Mouse (Mus musculus) intestine, embryonic 16.5 days (tissue): ENCODE results near the gene Rspo1. TPM values are rescaled to one million over a fixed set of nuclear protein-coding genes. Genes with fewer than 3 reads are reported as not detected.

Experiments
- ATAC-seq: fragments of 200-750 bp; cut with Nextera tagmentation; 2 replicates; pipeline ENCODE4 v1.8.0; 2017; ENCODE audit warnings: moderate TSS enrichment, moderate library complexity
- H3K27ac ChIP-seq: fragments of 300-500 bp; sonication (generic); 2 replicates; pipeline ENCODE4 v1.5.1; 2014; ENCODE audit warnings: mild to moderate bottlenecking, low read length
- H3K27me3 ChIP-seq: fragments of 300-500 bp; sonication (generic); replicated peaks from 2 replicates; pipeline ENCODE4 v1.6.1; 2014; ENCODE audit warnings: low read length, control low read depth, mixed read lengths; ENCODE audit not compliant: control insufficient read depth, insufficient read depth
- H3K36me3 ChIP-seq: fragments of 300-500 bp; sonication (generic); 2 replicates; pipeline ENCODE4 v1.6.1; 2014; ENCODE audit warnings: low read length, control low read depth; ENCODE audit not compliant: control insufficient read depth, insufficient read depth
- H3K4me1 ChIP-seq: fragments of 300-500 bp; sonication (generic); 2 replicates; pipeline ENCODE4 v1.6.1; 2014; ENCODE audit warnings: low read length, control low read depth, mixed read lengths; ENCODE audit not compliant: control insufficient read depth, insufficient read depth
- H3K4me2 ChIP-seq: fragments of 300-500 bp; sonication (generic); 2 replicates; pipeline ENCODE4 v1.6.1; 2014; ENCODE audit warnings: low read depth, low read length, control low read depth
- H3K4me3 ChIP-seq: fragments of 300-500 bp; sonication (generic); 2 replicates; pipeline ENCODE4 v1.5.1; 2014; ENCODE audit warnings: mild to moderate bottlenecking, low read length
- H3K9ac ChIP-seq: fragments of 300-500 bp; sonication (generic); 2 replicates; pipeline ENCODE4 v1.6.1; 2014; ENCODE audit warnings: low read depth, low read length
- H3K9me3 ChIP-seq: fragments of 300-500 bp; sonication (generic); 2 replicates; pipeline ENCODE4 v1.6.1; 2016; ENCODE audit warnings: low read length, control low read depth; ENCODE audit not compliant: control insufficient read depth
- WGBS: fragments of 180-500 bp; shearing (Covaris S2); extraction: QIAGEN DNeasy Blood & Tissue Kit; methylation state at CpG from one replicate; pipeline ENCODE4 v1.1.7; 2014; 5-methylcytosine and 5-hydroxymethylcytosine counted together
- polyA plus RNA-seq: library from polyadenylated mRNA; unstranded; fragments of >200 nt; fragmentation: Nextera tagmentation; extraction: Ambion mirVana; gene quantifications from 2 replicates; pipeline ENCODE4 v1.2.1, GENCODE M21; 2015

Rspo1 gene
- polyA plus RNA-seq, 1 experiment from 2014 or later, result 6.0 TPM

DNA sequence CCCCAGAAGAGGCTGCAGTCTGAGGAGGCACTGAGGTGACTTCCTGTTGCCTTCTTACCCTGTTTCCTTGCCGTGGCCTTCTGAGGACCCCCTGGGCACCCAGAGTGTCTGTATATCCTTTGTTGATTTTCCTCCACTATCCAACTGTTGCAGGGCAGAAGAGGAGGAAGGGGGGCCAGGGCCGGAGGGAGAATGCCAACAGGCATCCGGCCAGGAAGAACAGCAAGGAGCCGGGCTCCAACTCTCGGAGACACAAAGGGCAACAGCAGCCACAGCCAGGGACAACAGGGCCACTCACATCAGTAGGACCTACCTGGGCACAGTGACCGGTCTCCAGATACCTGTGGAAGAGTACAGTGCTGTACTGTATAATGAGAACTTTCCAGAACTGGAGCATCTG, 22.0 kb downstream of the Rspo1 start:
- Histone ChIP-seq H3K9me3 (no peaks in the 10 kb centered on the region), H3K4me1 (peaks cover 3% of the 10 kb centered on the region; the same call in 1 of the 2 replicates), H3K4me3 (no peak overlapping the region), H3K9ac (no peak overlapping the region), H3K27me3 (peaks cover 10% of the 10 kb centered on the region; the same call in 1 of the 2 replicates), H3K4me2 (no peak overlapping the region), H3K36me3 (no peaks in the 10 kb centered on the region), H3K27ac (no peak overlapping the region)
- no peak for ATAC-seq
- WGBS, result 67% methylated on average over 6 of the region's 6 CpGs

DNA sequence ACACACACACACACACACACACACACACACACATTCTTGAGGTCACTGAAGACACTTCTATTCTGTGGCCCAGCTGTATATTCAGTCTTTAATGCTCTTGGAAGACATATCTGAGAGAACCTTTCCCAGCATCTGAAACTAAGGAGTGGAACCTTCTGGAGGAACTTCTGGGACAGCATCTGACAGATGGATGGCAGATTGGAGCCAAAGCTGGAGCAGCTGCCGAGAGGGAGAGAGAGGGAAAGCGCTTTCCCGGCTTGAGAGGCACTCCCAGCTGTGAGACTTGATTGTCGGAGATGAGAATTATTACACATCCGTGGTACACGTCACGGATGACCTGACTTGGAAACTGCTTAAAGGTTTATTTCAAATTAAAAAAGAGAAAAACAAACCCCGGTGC, 22.5 kb downstream of the Rspo1 start:
- Histone ChIP-seq H3K27me3 (peaks cover 11% of the 10 kb centered on the region; the same call in 1 of the 2 replicates), H3K9me3 (no peaks in the 10 kb centered on the region), H3K4me3 (no peak overlapping the region), H3K4me2 (no peak overlapping the region), H3K36me3 (no peaks in the 10 kb centered on the region), H3K4me1 (peaks cover 3% of the 10 kb centered on the region; the same call in 1 of the 2 replicates), H3K27ac (no peak overlapping the region), H3K9ac (no peak overlapping the region)
- 52% methylated on average over 8 of the region's 8 CpGs for WGBS
- ATAC-seq, result no peak

DNA sequence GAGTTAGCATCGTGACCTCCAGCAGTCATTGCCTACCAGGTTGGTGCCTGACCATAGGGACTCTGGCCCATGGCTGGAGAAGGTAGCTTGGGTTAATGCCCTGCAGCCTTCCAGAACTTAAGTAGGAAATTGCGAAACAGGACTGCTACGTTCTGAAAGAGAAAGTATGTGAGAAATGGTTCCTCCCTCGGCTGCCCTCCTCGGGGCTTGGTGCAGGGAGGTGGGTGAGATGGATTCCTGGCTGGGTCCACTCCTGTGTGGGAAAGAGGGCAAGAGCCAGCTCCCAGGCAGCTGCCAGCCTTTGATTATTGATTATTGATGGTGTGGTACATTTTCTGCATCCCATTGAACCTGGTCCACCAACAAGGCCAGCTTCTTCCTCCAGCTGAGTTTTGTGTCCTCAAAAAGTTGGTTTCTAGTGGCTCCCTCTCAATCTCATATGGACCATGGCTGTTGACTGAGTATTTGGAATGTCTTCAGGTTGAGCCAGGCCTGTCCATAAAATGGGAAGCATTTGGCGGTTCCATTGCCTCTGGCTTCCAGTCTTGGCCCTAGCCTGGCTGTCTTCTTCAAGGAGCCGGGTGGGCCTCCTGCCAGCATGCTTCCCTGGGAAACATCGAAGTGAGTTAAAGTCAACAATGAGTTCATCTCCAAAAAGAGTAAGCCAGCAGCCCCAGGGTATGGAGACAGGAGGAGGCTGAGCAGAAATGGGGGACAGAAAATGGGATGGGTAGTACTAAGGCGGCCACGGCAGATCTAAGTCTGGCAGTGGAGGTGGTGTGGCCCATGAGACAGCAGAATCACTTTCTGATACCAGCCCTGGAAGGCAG, 29.8 kb downstream of the Rspo1 start, which contains the start of gene Gnl2:
Gene Gnl2 (plus strand): TSS at position 780 of the 830 bp plus-strand sequence.
- H3K9ac ChIP-seq, result no peak within 1 kb of the TSS
- no peak within 1 kb of the TSS for H3K27ac ChIP-seq
- H3K36me3 ChIP-seq, result no peaks in the 10 kb centered on the region
- no peak within 1 kb of the TSS for H3K4me2 ChIP-seq
- H3K27me3 ChIP-seq, result peaks cover 2% of the 10 kb centered on the region; the same call in 1 of the 2 replicates
- H3K9me3 ChIP-seq, result no peaks in the 10 kb centered on the region
- no peak for ATAC-seq
- 59% methylated on average over 10 of the region's 10 CpGs for WGBS
- H3K4me1 ChIP-seq, result no peaks in the 10 kb centered on the region
- no peak within 1 kb of the TSS for H3K4me3 ChIP-seq

DNA sequence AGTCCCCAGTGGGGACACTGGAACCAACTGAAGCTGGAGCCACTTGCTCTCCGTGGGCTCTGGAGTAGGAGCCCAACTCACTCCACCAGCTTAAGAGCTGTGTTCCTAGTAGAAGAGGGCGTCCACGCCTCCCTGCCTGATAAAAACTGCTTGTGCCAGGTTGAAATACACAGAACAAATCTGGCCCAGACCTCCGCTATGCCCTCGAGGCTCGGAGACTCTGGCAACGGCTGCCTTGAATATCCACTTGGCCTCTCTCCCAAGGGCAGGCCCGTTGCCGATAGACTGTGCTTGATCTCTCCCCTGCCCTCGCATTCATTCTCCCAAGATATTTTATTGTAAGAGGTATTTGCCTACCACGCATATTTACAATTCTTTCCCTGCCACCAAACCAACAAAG, 31.2 kb downstream of the Rspo1 start:
- ATAC-seq, result no peak
- 70% methylated on average over 11 of the region's 11 CpGs for WGBS
- no peaks in the 10 kb centered on the region for H3K9me3 ChIP-seq
- H3K36me3 ChIP-seq, result no peaks in the 10 kb centered on the region
- H3K9ac ChIP-seq, result no peak overlapping the region
- no peak overlapping the region for H3K4me3 ChIP-seq
- H3K4me1 ChIP-seq, result no peaks in the 10 kb centered on the region
- H3K27ac ChIP-seq, result no peak overlapping the region
- peaks cover 2% of the 10 kb centered on the region; the same call in 1 of the 2 replicates for H3K27me3 ChIP-seq
- no peak overlapping the region for H3K4me2 ChIP-seq

DNA sequence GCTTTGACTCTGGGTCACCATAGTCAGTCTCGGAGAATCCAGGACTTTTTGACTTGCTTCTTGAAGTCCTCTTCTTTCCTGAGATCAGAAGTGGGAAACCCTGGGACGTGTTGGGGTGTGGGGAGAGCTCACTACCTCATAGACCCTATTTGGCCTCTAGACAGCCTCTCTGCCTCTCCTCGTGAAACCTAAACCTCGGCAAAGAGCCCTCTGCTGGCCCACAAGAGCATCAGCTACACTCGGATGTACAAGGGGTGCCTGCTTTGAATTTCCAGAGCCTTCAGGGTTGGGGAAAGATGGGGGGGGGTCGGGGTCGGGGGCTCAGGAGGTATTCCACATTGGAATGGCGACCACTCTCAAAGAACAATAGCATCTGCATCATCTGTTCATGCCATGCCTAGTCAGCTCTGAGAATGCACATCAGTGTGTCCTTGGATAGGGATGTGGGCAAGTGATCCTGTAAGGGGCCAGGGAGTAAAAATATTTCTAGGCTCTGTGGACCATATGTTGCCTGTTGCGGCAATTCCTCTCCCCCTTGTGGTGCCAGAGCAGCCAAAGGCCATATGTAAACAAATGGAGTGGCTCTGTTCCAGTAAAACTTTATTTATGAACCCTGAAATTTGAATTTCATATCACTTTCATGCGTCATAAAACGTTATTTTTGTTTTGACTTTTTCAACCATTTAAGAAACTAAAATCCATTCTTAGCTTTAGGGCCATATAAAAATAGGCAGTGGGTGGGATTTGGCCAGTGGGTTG, 34.7 kb downstream of the Rspo1 start:
- peaks cover 3% of the 10 kb centered on the region; the same call in 1 of the 2 replicates for H3K27me3 ChIP-seq
- no peak overlapping the region for H3K4me3 ChIP-seq
- H3K4me1 ChIP-seq, result no peaks in the 10 kb centered on the region
- no peak for ATAC-seq
- H3K4me2 ChIP-seq, result no peak overlapping the region
- no peak overlapping the region for H3K9ac ChIP-seq
- H3K27ac ChIP-seq, result no peak overlapping the region
- no peaks in the 10 kb centered on the region for H3K36me3 ChIP-seq
- 29% methylated on average over 11 of the region's 11 CpGs for WGBS
- H3K9me3 ChIP-seq, result no peaks in the 10 kb centered on the region

DNA sequence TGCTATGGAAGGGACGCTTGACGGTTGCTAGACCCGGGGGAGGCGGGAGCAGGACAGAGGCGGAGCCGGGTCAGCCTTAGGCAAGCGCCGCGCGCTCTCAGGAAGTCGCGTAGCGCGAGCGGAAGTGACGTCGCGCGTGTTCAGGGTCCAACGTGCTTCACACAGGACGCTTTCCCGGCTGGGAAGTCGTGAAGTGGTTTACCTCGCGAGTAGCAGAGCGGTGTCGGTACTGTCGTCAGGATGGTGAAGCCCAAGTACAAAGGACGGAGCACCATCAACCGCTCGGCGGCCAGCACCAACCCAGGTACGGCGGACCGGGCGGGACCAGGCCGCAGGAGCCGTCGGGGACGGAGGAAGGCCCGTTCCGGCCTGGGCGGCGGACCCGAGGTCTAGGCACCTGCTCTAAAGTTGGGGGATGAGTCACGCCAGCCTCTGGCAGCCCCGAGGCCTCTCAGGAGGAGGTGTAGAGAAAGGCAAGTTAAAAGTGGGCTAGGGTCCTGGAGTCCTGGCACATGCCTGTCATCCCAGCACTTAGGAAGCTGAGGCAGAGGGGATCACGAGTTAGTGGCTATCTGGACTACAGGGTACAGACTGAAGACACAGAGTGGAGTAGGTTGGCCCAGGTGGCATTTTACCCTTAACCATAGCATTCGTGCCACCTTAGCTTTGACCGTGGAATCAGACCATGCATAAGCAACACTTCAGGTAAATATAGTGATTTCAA, 43.8 kb downstream of the Rspo1 start:
- H3K4me1 ChIP-seq, result peaks cover 10% of the 10 kb centered on the region
- peak overlapping the region; percentile 90 for H3K4me3 ChIP-seq
- peak overlapping the region; percentile 86 for H3K9ac ChIP-seq
- under 1% methylated on average over 50 of the region's 50 CpGs for WGBS
- no peaks in the 10 kb centered on the region for H3K9me3 ChIP-seq
- peaks cover 4% of the 10 kb centered on the region; the same call in 1 of the 2 replicates for H3K36me3 ChIP-seq
- ATAC-seq, result peak; percentile 100
- H3K4me2 ChIP-seq, result peak overlapping the region; percentile 89
- H3K27me3 ChIP-seq, result no peaks in the 10 kb centered on the region
- H3K27ac ChIP-seq, result peak overlapping the region; percentile 39

DNA sequence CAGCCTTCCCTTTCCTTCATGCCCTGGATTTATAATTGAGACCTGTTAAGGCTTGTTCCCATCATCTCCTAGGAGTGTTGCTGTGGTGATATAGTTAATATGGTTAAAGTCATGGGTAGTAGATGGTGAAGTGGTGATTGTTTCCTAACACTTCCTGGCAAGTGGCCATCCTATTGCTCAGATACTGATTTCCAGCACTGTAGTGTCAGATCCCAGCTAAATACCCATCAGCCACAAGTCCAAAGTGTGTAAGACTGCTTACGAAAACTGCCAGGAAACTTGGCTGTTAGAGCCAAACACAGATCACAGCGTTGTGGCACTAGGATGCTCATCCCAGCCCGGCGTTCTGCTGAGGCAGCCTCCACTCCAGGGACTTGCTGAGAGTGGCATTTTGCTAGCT, 48.1 kb downstream of the Rspo1 start:
- Histone ChIP-seq H3K9me3 (no peaks in the 10 kb centered on the region), H3K4me1 (peaks cover 10% of the 10 kb centered on the region), H3K27ac (no peak overlapping the region), H3K4me2 (no peak overlapping the region), H3K9ac (no peak overlapping the region), H3K36me3 (peaks cover 11% of the 10 kb centered on the region; the same call in 1 of the 2 replicates), H3K4me3 (no peak overlapping the region), H3K27me3 (no peaks in the 10 kb centered on the region)
- WGBS, result 90% methylated on average over 4 of the region's 4 CpGs
- no peak for ATAC-seq

DNA sequence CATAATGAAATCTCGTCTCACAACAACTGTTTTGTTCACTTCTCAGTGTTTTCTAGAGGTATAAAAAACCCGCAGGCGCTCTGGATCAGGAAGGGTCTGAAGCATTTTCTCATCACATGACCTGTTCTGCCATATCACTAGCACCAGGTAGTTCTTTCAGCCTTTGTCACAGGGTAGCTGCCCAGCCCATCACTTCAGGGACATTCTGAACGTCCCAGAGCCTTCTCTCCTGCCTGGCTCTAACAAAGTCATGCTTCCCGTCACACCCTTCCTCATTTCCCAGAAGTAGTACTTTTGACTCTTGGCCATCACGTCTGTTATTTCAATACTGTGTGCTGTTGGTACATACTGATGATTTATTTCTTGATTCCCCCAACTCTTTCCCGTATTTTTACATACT, 58.2 kb downstream of the Rspo1 start:
- no peak overlapping the region for H3K9ac ChIP-seq
- no peaks in the 10 kb centered on the region for H3K4me1 ChIP-seq
- no peak overlapping the region for H3K4me3 ChIP-seq
- no peak overlapping the region for H3K4me2 ChIP-seq
- ATAC-seq, result no peak
- H3K27ac ChIP-seq, result no peak overlapping the region
- no peaks in the 10 kb centered on the region for H3K27me3 ChIP-seq
- WGBS, result 89% methylated on average over 7 of the region's 7 CpGs
- H3K9me3 ChIP-seq, result no peaks in the 10 kb centered on the region
- peaks cover 29% of the 10 kb centered on the region; the same call in 1 of the 2 replicates for H3K36me3 ChIP-seq

DNA sequence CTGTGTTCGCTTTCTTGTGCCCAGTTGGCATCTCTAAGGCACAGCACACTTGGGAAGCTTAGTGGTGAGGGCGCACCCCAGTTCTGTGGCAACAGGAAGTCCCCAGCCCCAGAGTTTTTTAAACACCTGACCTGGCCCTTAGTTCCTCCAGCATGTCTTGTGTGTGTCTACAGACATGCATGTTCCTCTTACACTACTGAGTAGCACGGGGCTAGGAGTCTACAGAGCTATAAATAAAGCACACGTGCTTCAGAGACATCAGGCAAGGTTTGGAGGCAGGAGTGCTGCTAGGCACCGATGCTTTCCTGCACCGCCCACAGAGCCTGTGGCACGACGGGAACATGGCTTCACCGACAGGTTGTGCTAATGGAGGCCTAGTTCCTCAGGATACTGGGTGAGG, 69.2 kb downstream of the Rspo1 start:
- H3K27me3 ChIP-seq, result no peaks in the 10 kb centered on the region
- H3K36me3 ChIP-seq, result peaks cover 20% of the 10 kb centered on the region
- no peak overlapping the region for H3K27ac ChIP-seq
- H3K4me3 ChIP-seq, result no peak overlapping the region
- ATAC-seq, result no peak
- H3K9me3 ChIP-seq, result no peaks in the 10 kb centered on the region
- no peaks in the 10 kb centered on the region for H3K4me1 ChIP-seq
- 89% methylated on average over 9 of the region's 9 CpGs for WGBS
- H3K9ac ChIP-seq, result no peak overlapping the region
- no peak overlapping the region for H3K4me2 ChIP-seq
